Mouse (Mus musculus): Measurements from ENCODE around the gene Snx20.
A peak's percentile ranks its signal among the peaks of the same experiment; 100 is the strongest.

Snx20 gene

DNA sequence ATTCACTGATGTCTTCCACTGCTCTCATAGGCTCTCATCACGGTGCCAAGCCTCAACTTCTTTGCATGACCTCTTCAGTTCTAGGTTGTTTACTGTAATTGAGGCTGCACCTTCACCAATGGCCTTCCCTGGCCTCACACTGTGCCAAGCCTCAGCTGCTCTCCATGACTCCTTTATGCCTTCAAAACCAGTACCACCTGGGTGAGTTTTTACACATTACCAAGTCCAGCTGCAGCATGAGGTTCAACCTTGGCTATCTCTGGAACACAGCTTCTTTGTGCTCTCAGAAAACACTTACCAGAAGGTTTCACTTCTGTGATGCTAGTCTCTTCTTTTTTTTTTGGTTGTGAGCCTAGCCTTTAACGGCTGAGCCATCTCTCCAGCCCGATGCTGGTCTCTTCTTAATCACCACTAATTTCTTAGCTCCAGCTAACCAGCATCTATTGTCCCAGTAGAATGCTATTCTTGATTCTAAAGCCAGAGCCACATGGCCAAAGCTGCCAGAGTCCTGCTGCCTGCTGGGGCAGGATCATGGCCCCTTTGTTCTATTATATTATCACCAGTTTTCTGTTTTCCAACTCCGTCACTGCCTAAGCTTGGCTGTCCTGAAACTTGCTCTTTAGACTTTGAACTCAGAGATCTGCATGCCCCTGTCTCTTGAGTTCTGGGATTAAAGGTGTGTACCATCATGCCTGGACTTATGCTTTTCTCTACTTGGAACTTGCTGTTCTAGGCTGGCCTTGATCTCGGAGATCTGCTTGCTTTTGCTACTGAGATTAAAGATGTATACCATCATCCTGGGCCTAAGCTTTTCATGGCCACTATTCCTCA, 7.0 kb upstream of the Snx20 start:
- DNase-seq (ENCODE audit: low spot score in 2 of 2), result no peak

DNA sequence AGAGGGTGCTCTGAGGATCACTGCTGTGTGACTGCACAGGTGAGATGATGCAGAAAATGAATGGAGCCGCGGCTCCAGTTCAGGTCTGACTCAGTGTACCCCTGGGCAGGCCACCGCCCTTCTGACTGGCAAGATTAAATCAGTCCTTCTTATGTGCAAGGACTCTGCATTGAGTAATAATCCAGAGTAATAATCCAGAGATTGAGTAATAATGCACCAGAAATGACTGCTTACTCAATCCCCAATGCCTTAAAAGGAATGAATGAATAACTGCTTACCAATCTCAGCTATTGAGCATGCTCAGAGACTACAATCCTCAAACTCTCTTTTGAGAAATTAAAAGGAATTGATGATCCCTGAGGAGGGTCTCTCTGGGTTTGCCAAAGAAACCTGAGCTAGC, 3.0 kb upstream of the Snx20 start:
- no peak for DNase-seq (ENCODE audit: low spot score in 2 of 2)

DNA sequence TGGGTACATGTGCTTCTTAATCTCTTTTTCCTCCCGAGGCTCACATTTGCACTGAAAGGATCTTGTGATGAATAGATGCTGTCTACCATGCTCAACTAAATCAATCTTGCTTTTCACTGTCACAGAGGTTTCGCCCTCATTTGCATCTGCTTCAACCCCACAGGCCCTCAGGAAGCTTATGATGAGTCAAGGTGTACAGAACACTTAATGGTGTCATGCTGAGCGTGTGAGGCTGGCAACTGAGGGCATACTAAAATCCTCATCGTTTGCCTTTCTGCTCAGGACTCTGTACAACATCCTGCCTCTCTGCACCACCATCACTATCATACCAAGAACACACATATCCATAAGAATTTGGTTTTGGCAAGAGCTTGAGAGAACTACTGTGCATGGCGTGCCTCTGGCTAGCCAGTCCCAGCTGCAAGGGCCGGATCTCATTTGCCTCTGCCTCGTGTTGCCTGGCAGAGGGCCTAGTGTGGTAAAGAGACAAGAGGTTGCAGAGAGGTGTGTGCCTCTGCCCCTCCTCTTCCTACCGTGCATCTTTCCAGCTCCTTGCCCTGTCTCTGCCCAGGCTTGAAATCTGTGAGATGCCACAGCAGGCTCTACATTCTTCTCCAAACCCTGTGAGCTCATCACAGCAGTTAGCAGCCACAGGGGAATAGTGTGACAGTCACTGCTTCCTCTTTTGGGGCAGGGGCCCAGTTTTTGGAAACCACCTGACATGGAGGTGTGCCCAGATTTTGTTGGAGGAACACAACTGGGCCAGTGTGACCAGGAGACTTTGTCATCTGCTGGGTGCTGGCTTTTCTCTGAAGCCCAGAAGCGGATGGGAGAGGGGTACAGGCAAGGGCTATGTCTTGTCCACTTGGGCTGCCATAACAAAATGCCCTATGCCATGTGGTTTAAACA, 1.4 kb upstream of the Snx20 start:
- DNase-seq (ENCODE audit: low spot score in 2 of 2), result no peak

DNA sequence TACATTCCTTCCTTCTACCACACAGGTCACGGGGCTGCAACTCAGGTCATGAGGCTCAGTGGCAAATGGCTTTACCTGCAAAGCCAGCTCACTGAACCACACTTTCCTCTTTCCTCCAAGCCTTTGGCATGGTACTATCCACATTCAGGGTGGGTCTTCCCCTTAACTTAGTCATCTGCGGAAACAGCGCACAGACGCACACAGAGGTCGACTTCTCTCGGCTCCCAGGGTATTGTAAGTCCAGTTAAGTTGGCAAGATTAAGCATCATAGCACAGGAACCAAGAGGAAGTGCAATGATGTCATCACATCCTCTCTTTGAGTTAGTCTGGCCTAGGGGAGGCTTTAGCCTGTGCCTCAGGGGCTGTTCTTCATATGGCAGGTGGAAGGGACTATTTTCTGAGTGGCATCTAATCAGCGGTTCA, 2.6 kb downstream of the Snx20 start:
- DNase-seq (ENCODE audit: low spot score in 2 of 2), result peak; percentile 71 to 88

DNA sequence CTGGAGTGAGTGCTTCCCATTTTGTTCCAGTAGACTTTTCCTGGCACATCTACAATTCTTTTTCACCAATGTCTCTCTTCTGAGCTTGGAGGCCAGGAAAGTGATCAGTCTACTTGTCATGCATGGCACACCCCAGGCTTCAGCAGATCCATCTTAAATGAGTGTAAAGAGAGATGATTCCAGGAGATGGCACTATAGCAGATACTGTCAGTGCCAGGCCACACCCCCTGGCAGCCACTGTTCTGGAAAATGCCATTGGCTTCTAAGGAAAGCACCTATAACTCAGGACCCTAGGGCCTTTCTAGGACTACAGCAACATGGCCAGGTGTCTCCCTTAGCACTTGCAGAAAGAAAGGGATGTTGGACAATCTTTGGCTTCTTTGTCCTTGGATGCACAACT, 4.8 kb downstream of the Snx20 start:
- DNase-seq (ENCODE audit: low spot score in 2 of 2), result peak in 1 of 2 experiments; percentile 7

DNA sequence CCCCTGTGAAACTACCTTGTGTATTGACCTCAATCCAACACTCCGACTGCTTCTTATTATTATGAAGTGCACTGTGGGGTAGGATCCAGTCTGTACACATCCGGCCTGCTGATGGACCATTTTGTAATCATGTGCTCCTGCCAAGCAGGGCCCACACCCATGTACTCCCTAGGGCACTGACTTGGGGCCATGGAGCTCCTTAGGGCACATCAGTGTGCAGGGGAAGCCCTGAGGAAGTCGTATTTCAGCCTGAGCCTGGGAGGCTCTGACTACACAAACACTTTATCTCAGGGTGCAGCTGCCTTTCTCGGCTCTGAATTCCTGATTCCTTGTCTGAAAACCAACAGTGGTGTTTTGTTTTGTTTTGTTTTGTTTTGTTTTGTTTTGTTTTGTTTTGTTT, 5.7 kb downstream of the Snx20 start:
- DNase-seq (ENCODE audit: low spot score in 2 of 2), result peak; percentile 30 to 49

DNA sequence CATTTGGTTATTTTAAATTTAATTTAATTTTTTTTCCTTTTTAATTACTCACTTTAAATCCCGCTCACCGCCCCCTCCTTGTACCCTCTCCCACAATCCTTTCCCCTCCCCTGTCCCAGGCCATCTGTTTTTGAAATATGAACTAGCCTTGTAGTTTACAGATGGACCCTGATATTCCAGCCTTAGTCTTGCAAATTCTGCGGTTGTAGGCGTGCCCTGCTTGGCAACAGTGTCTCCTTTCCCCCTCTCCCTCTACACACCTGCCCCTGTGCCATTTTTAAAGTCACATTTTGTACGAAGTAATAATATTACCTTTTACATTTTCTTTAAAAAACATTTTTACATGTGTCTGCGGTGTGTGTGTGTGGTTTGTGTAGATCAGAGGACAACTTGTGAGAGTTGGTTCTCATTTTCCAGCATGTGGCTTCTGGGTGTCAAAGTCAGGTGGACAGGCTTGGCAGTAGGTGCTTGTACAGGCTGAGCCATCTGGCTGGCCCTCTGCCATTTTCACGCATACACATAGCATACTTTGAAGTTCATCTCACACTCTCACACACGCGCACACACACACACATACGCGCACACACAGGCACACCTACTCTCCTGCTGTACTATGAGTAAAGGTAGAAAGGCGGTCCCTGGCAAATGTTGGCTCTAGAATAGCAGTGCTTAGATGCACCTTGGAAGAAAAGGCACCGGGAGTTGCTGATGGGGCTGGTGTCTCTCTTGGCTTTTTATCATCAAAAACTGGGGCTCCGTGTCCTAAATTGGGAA, 7.7 kb downstream of the Snx20 start:
- DNase-seq (ENCODE audit: low spot score in 2 of 2), result no peak

DNA sequence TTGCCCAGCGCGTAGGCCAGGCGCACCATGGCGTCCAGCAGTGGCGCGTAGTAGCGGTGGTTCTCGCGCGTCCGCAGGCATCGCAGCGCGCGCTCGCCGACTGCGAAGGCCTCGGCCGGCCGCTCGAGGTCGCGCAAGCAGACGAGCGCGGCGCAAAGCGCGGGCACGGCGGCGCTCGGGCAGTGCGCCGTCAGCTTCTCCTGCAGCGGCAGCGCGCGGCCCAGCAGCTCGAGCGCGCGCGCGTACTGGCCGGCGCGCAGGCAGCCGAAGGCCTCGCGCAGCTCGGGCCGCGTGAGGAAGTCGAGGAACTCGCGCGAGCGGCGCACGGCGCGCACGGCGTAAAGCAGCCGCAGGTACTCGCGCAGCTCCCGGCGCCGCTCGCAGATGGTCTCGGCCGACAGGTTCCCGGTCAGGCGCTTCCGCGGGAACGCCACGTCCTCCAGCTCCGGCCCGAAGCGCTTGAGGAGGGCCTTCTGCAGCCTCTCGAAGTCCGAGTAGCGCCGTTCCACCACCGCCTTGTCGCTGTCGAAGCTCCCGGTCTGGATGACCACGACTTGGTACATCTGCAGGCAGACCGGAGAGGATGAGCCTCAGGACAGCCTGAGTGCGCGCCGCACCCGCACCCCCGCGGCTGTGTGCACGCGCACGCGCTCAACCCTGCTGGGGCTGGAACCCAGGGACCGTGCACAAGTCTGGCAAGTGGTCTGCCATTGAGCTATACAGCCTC, 8.5 kb downstream of the Snx20 start:
- DNase-seq (ENCODE audit: low spot score in 2 of 2), result peak; percentile 68 to 71

DNA sequence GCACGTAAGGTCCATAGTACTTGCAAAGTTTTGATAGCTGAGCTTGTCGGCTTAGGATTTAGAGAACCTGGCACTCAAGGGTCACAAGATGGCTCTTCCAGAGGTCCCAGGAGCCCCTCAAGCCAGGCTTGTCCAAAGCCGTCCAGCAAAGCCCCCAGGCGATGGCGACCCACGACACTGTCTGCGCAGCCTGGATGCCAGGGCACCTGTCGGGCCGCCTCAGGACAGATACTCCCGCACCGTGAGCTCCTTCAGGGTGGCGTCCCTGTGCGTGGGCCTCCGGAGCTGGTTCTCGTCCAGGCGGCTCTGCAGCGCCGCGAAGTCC, 9.0 kb downstream of the Snx20 start:
- DNase-seq (ENCODE audit: low spot score in 2 of 2), result no peak

DNA sequence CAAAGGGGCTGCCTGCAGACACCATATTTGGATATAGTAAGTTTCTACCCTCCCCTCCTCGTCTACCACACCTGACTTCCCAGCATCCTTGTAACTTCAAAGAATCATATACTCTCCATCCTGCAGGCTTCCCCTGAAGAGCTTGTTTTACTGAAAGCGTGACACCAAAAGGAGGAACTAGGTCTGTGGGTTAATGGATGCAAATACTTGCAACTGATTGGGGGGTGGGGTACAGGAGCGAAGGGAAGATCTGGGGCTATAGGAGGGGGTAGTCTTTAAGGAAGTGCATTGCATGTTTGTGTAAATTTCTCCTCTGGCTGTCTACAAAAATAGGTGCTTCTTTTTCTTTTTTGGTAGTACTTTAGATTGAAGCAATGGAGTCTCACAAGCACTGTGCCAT, 9.5 kb downstream of the Snx20 start:
- DNase-seq (ENCODE audit: low spot score in 2 of 2), result no peak

DNA sequence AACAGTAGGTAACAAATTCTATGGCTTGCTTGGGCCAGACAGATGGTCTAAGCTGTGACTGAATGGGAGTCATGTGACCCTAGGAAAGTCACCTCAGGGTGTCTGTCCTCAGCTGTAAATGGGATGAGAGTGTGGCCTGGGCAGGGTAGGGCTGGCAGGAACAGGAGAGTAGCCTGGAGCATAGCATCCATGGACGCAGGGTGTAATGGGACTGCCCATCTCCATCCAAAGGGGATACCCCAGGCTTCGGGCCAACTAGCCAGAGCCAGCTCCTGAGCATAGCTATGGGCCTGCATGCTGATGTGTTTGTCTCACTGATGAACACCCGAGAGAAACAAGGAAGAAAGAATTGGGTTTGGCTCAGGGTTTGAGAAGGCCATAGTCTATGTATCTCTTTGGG, 11.7 kb downstream of the Snx20 start:
- no peak for DNase-seq (ENCODE audit: low spot score in 2 of 2)

DNA sequence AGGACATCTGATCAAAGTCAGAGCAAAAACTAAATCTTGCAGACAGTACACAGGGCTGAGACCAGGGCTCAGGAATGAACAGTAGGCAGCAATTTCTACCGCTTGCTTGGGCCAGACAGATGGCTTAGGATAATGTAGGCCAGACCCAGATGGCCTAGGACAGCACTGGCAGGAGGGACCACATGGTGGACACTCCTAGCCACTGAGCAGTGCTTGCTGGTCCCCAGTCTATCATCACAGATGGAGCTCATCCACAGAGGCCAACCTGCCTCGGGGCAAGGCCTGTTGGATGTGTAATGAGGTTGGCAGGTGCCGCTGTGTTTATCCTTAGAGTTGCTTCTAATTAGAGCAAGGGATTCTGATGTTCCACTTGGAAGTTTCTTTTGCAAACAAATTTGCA, 12.6 kb downstream of the Snx20 start:
- no peak for DNase-seq (ENCODE audit: low spot score in 2 of 2)

DNA sequence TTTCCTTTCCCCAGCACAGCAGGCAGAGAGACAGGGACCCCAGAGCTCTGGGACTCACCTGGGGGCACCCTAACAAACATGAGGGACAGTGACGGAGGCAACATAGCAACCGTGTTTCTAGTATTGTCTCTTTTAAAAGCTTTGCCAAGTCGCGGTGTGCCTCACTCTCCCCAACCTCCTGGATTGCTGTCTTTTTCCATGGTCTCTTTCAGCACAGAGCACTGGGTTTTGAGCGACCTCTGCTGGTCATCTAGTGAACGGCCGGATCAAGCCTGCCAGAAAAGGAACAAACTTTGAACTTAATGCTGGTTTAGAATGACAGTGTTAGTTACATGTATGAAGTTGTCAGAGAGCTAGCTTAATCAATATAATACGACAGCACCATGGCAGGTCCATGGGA, 14.5 kb downstream of the Snx20 start:
- peak; percentile 11 to 70 for DNase-seq (ENCODE audit: low spot score in 2 of 2)

DNA sequence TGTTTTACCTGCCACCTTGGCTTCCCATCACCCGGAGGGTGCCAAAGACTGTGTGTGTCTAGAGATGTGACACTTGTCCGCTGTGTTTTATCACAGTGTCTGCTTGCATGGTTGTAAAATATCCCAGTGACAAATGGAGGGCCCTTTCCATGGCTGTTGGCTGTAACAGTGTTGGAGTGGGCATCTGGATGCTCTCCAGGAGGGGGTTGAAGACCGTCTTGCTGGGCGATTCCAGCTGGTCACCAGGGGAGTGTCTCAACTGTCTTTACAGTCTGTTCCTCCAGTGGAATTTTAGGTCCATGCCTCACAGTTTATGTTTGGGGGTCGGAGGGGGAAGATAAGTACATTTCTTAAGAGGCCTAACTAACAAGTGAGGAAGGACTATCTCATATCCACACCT, 15.0 kb downstream of the Snx20 start:
- DNase-seq (ENCODE audit: low spot score in 2 of 2), result no peak

DNA sequence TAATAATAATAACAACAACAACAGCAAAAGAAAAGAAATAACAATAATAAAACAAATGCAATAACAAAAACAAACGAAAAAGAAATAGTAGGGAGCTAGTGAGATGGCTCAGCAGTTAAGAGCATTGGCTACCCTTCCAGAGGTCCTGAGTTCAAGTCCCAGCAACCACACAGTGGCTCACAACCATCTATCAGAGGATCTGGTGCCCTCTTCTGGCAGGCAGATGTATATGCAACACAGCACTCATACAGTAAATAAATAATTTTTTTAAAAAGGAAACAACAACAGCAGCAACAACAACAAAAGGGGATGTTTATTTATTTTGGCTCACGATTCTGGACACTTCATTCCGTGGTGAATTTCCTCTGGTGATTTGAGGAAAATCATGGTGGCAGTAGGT, 16.4 kb downstream of the Snx20 start:
- DNase-seq (ENCODE audit: low spot score in 2 of 2), result no peak

DNA sequence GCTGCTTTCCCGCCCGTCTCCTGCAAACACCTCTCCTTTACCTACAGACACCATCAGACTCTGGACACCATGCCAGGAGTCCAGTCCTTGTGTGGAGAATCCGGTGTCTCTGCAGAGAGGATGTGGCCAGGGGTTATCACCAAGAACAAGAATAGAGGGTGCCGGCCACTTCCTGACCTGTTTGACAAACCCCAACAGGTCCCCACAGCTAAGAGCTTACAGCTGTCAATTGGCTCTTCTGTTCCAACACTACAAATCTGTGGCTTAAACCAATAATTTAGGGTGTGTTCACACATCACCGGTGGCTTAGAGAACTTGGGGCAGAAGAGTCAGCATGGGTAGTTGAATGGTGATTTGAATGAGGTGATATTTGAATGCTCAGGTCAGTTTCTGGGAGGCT, 17.3 kb downstream of the Snx20 start:
- no peak for DNase-seq (ENCODE audit: low spot score in 2 of 2)

DNA sequence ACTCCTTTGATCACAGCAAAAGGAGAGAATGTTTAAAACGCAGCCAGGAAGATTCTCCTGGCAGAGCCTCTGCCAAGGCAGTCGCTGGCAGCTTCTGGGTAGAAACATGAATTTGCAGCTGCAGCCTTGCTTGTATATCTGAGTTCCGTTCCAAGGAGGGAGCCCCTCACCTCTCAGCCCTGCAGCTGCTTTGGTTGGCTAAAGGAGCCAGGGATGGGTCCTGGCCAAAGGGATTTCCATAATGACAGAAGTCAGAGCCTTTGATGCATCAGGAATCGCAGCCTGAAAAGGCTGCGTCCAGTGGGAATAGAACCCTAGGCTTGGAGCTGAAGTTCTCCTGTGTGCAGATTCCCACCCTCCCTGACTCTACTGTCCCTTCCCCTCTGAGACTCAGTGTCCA, 20.9 kb downstream of the Snx20 start:
- DNase-seq (ENCODE audit: low spot score in 2 of 2), result no peak

DNA sequence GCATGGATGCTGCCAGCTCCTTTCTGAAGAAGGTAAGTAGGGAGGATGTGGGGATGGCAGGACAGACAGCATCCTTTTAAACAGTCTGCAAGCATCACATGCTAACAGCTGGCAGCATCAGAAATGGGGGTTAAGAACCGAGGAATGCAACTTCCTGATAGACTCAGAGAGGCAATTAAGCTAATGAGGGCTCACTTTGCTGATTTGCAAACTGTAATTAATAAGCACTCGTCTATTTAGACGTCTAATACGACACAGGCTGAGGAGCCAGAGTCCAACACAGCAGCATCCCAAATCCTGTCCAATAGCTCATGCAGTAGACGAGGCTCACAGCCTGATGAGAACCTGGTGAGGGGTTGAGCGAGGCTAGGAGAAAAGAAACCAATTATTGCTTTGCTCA, 25.7 kb downstream of the Snx20 start:
- no peak for DNase-seq (ENCODE audit: low spot score in 2 of 2)

DNA sequence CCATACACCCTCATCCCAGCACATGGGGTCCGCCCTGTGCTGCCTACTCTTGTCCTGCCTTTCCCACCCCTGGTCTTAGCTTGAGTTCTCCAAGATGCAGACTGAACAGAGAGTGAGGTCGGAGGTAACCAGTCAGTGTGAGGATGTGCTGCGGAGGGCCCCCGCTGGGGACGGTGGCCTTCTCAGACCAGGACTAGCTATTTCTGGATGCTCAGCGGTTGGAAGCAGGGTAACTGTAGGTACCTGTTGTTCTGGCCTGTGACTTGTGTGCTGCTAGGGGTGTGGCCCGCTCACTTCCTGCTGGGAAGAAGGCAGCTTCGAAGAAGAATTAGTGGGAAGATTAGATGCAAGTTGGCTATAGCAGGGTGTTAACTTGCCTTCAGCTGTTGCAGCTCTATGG, 26.9 kb downstream of the Snx20 start:
- no peak for DNase-seq (ENCODE audit: low spot score in 2 of 2)

DNA sequence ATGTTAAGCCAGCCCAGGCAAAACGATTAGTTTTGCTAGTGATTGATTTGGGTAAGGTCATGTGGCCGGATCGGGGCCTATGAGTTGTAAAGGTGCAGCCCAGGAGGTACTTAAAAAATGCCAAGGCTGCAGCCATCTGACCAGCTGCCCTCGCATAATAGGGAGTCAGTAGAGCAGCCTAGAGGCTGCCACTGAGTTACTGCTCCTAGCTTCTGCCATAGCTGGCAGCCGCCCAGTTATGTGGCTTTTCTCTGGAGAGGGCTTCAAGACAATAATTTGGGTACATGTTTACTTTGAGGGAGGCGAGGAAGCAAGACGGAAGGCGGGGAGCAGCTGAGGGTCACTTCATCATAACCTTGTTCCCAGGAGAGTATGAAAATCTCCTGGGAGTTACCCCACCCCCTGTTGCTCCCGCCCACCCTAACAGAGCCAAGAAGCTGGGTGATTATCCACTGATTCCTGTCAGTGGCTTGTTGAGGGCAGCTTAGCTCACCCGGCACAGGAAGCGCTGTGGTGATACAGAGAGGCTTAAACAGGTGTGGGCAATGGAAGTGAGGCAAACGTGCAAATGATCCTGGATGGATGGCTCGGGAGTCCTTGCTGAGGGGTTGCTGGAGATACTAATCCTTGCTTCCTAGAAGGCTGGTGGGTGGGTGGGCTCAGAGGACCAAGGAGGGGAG, 30.4 kb downstream of the Snx20 start:
- no peak for DNase-seq (ENCODE audit: low spot score in 2 of 2)

Data from heart, adult 9 months (tissue).